Mouse (Mus musculus): Measurements from ENCODE around the gene Hoxa7. TPM values are rescaled to one million over a fixed set of nuclear protein-coding genes. Genes with fewer than 3 reads are reported as not detected.

Hoxa7 gene
- total RNA-seq, 1 experiment, result 0.89 TPM

GRCm38 (mm10) chr6:52232984-52233545 lies 11.4 kb upstream of the Hoxa7 start:
- no peak overlapping the region for H3K27ac ChIP-seq (ENCODE audit: insufficient read depth, low read depth, low read length, poor library complexity, severe bottlenecking)
- H3K9me3 ChIP-seq (ENCODE audit: control insufficient read depth, insufficient read depth, low read depth, low read length), result no peaks in the 10 kb centered on the region
- H3K9ac ChIP-seq (ENCODE audit: insufficient read depth, low read depth, low read length, poor library complexity, severe bottlenecking), result no peak overlapping the region
- DNase-seq (ENCODE audit: low read depth, low spot score), result no peak
- peaks cover 0 to 5% of the 10 kb centered on the region in 2 experiments; a peak in 1 of 4 replicates for H3K4me1 ChIP-seq (ENCODE audit: control insufficient read depth in 2 of 2, insufficient read depth in 2 of 2, low read length in 2 of 2, poor library complexity in 1 of 2)
- no peaks in the 10 kb centered on the region for H3K36me3 ChIP-seq (ENCODE audit: control insufficient read depth, insufficient read depth, low read length, poor library complexity, severe bottlenecking)
- in situ Hi-C loops (cut with MboI; ENCODE audit: low sequenced_read_pairs in 2 of 2, unreplicated experiment in 2 of 2), result no loop called here
- H3K4me3 ChIP-seq (ENCODE audit: insufficient read depth in 1 of 2, low read depth in 1 of 2, low read length in 2 of 2, poor library complexity in 1 of 2, severe bottlenecking in 1 of 2), result no peak overlapping the region
- TF ChIP-seq MAFK (IDR thresholded peaks at IDR 0.05; ENCODE audit: insufficient read depth, low read depth, low read length) (no peak), ZNF384 (IDR thresholded peaks at IDR 0.05; ENCODE audit: low read depth, low read length) (no peak), HCFC1 (IDR thresholded peaks at IDR 0.05; ENCODE audit: borderline replicate concordance, insufficient read depth, low read length) (no peak), CHD2 (IDR thresholded peaks at IDR 0.05; ENCODE audit: low read depth, low read length) (no peak)

- no peak overlapping the region for H3K9ac ChIP-seq (ENCODE audit: insufficient read depth, low read depth, low read length, poor library complexity, severe bottlenecking)
- DNase-seq (ENCODE audit: low read depth, low spot score), result no peak
- no peak for TF ChIP-seq ZNF384 (IDR thresholded peaks at IDR 0.05; ENCODE audit: low read depth, low read length)
- TF ChIP-seq HCFC1 (IDR thresholded peaks at IDR 0.05; ENCODE audit: borderline replicate concordance, insufficient read depth, low read length), result no peak
- no peak for TF ChIP-seq CHD2 (IDR thresholded peaks at IDR 0.05; ENCODE audit: low read depth, low read length)
- TF ChIP-seq MAFK (IDR thresholded peaks at IDR 0.05; ENCODE audit: insufficient read depth, low read depth, low read length), result no peak
- no peak for TF ChIP-seq ZC3H11A (IDR thresholded peaks at IDR 0.05; ENCODE audit: borderline replicate concordance, low read depth, low read length)
- no peak overlapping the region for H3K4me3 ChIP-seq (ENCODE audit: insufficient read depth in 1 of 2, low read depth in 1 of 2, low read length in 2 of 2, poor library complexity in 1 of 2, severe bottlenecking in 1 of 2)
- in situ Hi-C loops (cut with MboI; ENCODE audit: low sequenced_read_pairs in 2 of 2, unreplicated experiment in 2 of 2), result no loop called here
- H3K27ac ChIP-seq (ENCODE audit: insufficient read depth, low read depth, low read length, poor library complexity, severe bottlenecking), result no peak overlapping the region
- no peaks in the 10 kb centered on the region for H3K9me3 ChIP-seq (ENCODE audit: control insufficient read depth, insufficient read depth, low read depth, low read length)
- H3K4me1 ChIP-seq (ENCODE audit: control insufficient read depth in 2 of 2, insufficient read depth in 2 of 2, low read length in 2 of 2, poor library complexity in 1 of 2), result peaks cover 0 to 5% of the 10 kb centered on the region in 2 experiments; a peak in 1 of 4 replicates
- no peaks in the 10 kb centered on the region for H3K36me3 ChIP-seq (ENCODE audit: control insufficient read depth, insufficient read depth, low read length, poor library complexity, severe bottlenecking)
Observed at GRCm38 (mm10) chr6:52232568-52232965, 10.9 kb upstream of the Hoxa7 start.

GRCm38 (mm10) chr6:52231885-52232567 lies 10.4 kb upstream of the Hoxa7 start:
- Histone ChIP-seq H3K4me3 (ENCODE audit: insufficient read depth in 1 of 2, low read depth in 1 of 2, low read length in 2 of 2, poor library complexity in 1 of 2, severe bottlenecking in 1 of 2) (no peak overlapping the region), H3K4me1 (ENCODE audit: control insufficient read depth in 2 of 2, insufficient read depth in 2 of 2, low read length in 2 of 2, poor library complexity in 1 of 2) (peaks cover 0 to 5% of the 10 kb centered on the region in 2 experiments; a peak in 1 of 4 replicates), H3K9me3 (ENCODE audit: control insufficient read depth, insufficient read depth, low read depth, low read length) (no peaks in the 10 kb centered on the region), H3K36me3 (ENCODE audit: control insufficient read depth, insufficient read depth, low read length, poor library complexity, severe bottlenecking) (no peaks in the 10 kb centered on the region), H3K9ac (ENCODE audit: insufficient read depth, low read depth, low read length, poor library complexity, severe bottlenecking) (no peak overlapping the region), H3K27ac (ENCODE audit: insufficient read depth, low read depth, low read length, poor library complexity, severe bottlenecking) (no peak overlapping the region)
- in situ Hi-C loops (cut with MboI; ENCODE audit: low sequenced_read_pairs in 2 of 2, unreplicated experiment in 2 of 2), result no loop called here
- no peak for DNase-seq (ENCODE audit: low read depth, low spot score)
- TF ChIP-seq MAFK (IDR thresholded peaks at IDR 0.05; ENCODE audit: insufficient read depth, low read depth, low read length), result no peak
- TF ChIP-seq ZC3H11A (IDR thresholded peaks at IDR 0.05; ENCODE audit: borderline replicate concordance, low read depth, low read length), result no peak
- no peak for TF ChIP-seq ZNF384 (IDR thresholded peaks at IDR 0.05; ENCODE audit: low read depth, low read length)
- TF ChIP-seq HCFC1 (IDR thresholded peaks at IDR 0.05; ENCODE audit: borderline replicate concordance, insufficient read depth, low read length), result no peak
- no peak for TF ChIP-seq CHD2 (IDR thresholded peaks at IDR 0.05; ENCODE audit: low read depth, low read length)

- no peak within 1 kb of the TSS for H3K9ac ChIP-seq (ENCODE audit: insufficient read depth, low read depth, low read length, poor library complexity, severe bottlenecking)
- H3K36me3 ChIP-seq (ENCODE audit: control insufficient read depth, insufficient read depth, low read length, poor library complexity, severe bottlenecking), result no peaks in the 10 kb centered on the region
- H3K4me1 ChIP-seq (ENCODE audit: control insufficient read depth in 2 of 2, insufficient read depth in 2 of 2, low read length in 2 of 2, poor library complexity in 1 of 2), result peaks cover 0 to 5% of the 10 kb centered on the region in 2 experiments; a peak in 1 of 4 replicates
- no peak within 1 kb of the TSS for H3K27ac ChIP-seq (ENCODE audit: insufficient read depth, low read depth, low read length, poor library complexity, severe bottlenecking)
- peak within 1 kb of the TSS in 1 of 2 experiments; percentile 11; a peak in 1 of 4 replicates for H3K4me3 ChIP-seq (ENCODE audit: insufficient read depth in 1 of 2, low read depth in 1 of 2, low read length in 2 of 2, poor library complexity in 1 of 2, severe bottlenecking in 1 of 2)
- in situ Hi-C loops (cut with MboI; ENCODE audit: low sequenced_read_pairs in 2 of 2, unreplicated experiment in 2 of 2), result no loop called here
- no peak for TF ChIP-seq MAFK (IDR thresholded peaks at IDR 0.05; ENCODE audit: insufficient read depth, low read depth, low read length)
- no peak for DNase-seq (ENCODE audit: low read depth, low spot score)
- no peaks in the 10 kb centered on the region for H3K9me3 ChIP-seq (ENCODE audit: control insufficient read depth, insufficient read depth, low read depth, low read length)
Observed at GRCm38 (mm10) chr6:52230516-52231165, 9.0 kb upstream of the Hoxa7 start, which contains the start of gene Hoxa9. Gene Hoxa9, minus strand, starts transcription at chr6:52231089.

Measured in ES-E14 (cell line).